Mouse (Mus musculus): ENCODE results near the gene Sh3d21. TPM values are rescaled to one million over a fixed set of nuclear protein-coding genes. Genes with fewer than 3 reads are reported as not detected.
A peak's percentile ranks its signal among the peaks of the same experiment; 100 is the strongest.

Sh3d21 gene
- polyA plus RNA-seq, 1 experiment from 2014 or later = 7.9 TPM

DNA sequence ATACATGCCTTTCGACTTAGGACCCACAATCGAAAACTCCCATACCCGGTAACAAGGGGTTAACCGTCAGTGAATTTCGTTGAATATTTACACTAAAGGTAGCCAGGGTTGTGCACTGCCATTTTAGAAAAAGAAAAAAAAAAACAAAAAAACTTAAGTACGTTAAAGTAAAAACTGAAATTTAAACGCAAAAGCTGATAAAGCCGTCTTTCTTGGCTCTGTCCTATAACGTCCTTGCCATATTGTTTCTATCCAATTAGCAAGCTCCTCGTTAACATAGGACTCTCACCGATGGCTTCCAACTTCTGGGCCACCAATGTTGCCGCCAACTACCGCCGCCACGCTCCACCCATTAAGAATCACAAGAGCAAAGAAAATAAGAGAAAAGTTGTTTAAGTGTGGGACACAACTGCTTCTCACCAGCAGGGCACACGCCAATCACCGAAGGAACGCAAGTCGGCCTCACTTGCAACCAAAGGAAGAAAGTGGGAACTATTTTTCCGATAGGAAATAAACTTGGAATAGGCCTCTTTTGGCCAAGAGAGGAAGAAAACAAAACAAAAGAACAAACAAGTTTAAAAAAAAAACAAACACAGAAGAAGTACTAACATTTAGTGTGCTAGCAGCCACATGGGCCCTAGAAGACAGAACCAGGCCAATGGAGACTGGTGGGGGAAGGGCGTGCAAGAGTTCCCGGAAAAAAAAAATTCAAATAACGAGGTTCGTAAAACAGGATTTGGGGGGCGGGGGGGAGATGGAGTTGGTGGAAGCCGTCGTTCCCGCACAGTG, 38.4 kb upstream of the Sh3d21 start:
- no peaks in the 10 kb centered on the region for H3K9me3 ChIP-seq (ENCODE audit: control insufficient read depth, low read length)
- ATAC-seq (replicated peaks; ENCODE audit: low FRiP score, low TSS enrichment, low read depth) (no peak), DNase-seq (ENCODE audit: low spot score) (peak; percentile 78)
- peak overlapping the region; percentile 92 for H3K4me3 ChIP-seq (ENCODE audit: low read depth, low read length)
- H3K4me1 ChIP-seq (replicated peaks; ENCODE audit: control insufficient read depth, insufficient read depth, low read length) = peaks cover 31% of the 10 kb centered on the region
- peaks cover 4% of the 10 kb centered on the region; the same call in 1 of the 2 replicates for H3K36me3 ChIP-seq (ENCODE audit: control insufficient read depth, insufficient read depth, low read length)
- H3K27me3 ChIP-seq (replicated peaks; ENCODE audit: control insufficient read depth, insufficient read depth, low read length) = no peaks in the 10 kb centered on the region
- peak overlapping the region; percentile 86 for H3K9ac ChIP-seq (ENCODE audit: low read length)
- peak overlapping the region; percentile 88 for H3K4me2 ChIP-seq (ENCODE audit: low read length)
- WGBS = under 1% methylated on average over 28 of the region's 28 CpGs
- H3K27ac ChIP-seq (ENCODE audit: low read depth) = peak overlapping the region; percentile 98

DNA sequence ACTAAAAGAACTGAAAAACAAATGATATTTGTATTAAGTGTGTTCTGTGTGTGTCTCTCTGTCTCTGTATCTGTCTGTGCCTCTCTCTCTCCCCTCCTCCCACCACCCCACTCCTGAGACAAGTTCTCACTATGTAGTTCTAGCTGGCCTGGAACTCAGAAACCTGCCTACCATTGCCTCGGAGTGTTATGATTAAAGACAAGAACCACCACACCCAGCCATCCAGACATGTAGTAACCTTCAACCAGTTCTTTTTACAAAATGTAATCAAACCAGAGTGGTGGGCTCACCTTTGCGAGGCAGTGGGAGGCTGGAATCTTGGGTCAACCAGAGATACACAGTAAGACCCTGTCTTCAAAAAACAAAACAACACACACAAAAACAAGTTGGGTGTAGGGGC, 37.4 kb upstream of the Sh3d21 start:
- DNase-seq (ENCODE audit: low spot score) (no peak), ATAC-seq (replicated peaks; ENCODE audit: low FRiP score, low TSS enrichment, low read depth) (no peak)
- Histone ChIP-seq H3K9ac (ENCODE audit: low read length) (peak overlapping the region; percentile 86), H3K4me1 (replicated peaks; ENCODE audit: control insufficient read depth, insufficient read depth, low read length) (peaks cover 31% of the 10 kb centered on the region), H3K36me3 (ENCODE audit: control insufficient read depth, insufficient read depth, low read length) (peaks cover 4% of the 10 kb centered on the region; the same call in 1 of the 2 replicates), H3K9me3 (ENCODE audit: control insufficient read depth, low read length) (no peaks in the 10 kb centered on the region), H3K4me2 (ENCODE audit: low read length) (peak overlapping the region; percentile 88), H3K27ac (ENCODE audit: low read depth) (no peak overlapping the region), H3K4me3 (ENCODE audit: low read depth, low read length) (peak overlapping the region; percentile 92), H3K27me3 (replicated peaks; ENCODE audit: control insufficient read depth, insufficient read depth, low read length) (no peaks in the 10 kb centered on the region)
- 21% methylated on average over 2 of the region's 2 CpGs for WGBS

DNA sequence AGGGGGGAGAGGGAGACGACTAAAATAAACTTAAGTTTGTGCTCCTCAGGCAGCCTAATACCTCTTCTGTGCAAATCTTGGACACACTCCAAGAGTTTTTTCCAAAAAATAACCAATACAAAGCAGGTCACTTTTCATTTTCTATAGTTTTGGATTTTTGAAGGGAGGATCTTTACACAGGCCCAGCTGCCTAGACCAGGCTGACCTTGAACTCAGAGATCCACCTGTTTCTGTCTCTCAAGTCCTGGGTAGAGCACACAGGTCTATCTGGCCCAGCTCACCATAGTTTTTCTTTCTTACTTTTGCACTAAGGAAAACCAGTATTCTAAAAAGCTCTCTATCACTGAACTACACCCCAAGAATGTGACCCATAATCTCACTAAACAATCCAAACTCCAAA, 36.7 kb upstream of the Sh3d21 start:
- DNase-seq (ENCODE audit: low spot score) (no peak), ATAC-seq (replicated peaks; ENCODE audit: low FRiP score, low TSS enrichment, low read depth) (no peak)
- H3K36me3 ChIP-seq (ENCODE audit: control insufficient read depth, insufficient read depth, low read length) = peaks cover 4% of the 10 kb centered on the region; the same call in 1 of the 2 replicates
- H3K4me3 ChIP-seq (ENCODE audit: low read depth, low read length) = peak overlapping the region; percentile 92; the same call in 1 of the 2 replicates
- no peak overlapping the region for H3K27ac ChIP-seq (ENCODE audit: low read depth)
- peaks cover 31% of the 10 kb centered on the region for H3K4me1 ChIP-seq (replicated peaks; ENCODE audit: control insufficient read depth, insufficient read depth, low read length)
- peak overlapping the region; percentile 88 for H3K4me2 ChIP-seq (ENCODE audit: low read length)
- 29% methylated on average over 1 of the region's 1 CpGs for WGBS
- H3K9ac ChIP-seq (ENCODE audit: low read length) = peak overlapping the region; percentile 16; the same call in 1 of the 2 replicates
- H3K27me3 ChIP-seq (replicated peaks; ENCODE audit: control insufficient read depth, insufficient read depth, low read length) = no peaks in the 10 kb centered on the region
- H3K9me3 ChIP-seq (ENCODE audit: control insufficient read depth, low read length) = no peaks in the 10 kb centered on the region

DNA sequence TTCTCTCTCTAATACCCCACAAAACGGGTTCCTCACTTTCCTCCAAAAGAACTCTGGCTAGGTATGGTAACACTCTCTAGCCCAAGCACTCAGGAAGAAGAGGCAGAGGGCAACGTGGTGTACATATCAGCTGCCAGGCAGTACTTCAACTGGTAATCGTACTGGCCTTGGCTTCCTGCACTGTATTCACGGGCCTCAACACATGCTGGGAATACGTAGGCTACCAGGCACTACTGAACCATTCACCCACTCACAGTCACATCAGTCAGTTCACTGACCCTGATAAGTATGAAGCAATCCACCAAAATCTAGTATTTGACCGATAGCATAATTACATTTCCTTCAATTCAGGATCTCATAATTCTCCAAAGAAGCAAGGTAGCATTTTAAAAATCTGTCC, 36.3 kb upstream of the Sh3d21 start:
- Histone ChIP-seq H3K9me3 (ENCODE audit: control insufficient read depth, low read length) (no peaks in the 10 kb centered on the region), H3K4me1 (replicated peaks; ENCODE audit: control insufficient read depth, insufficient read depth, low read length) (peaks cover 31% of the 10 kb centered on the region), H3K4me3 (ENCODE audit: low read depth, low read length) (no peak overlapping the region), H3K27ac (ENCODE audit: low read depth) (no peak overlapping the region), H3K4me2 (ENCODE audit: low read length) (peak overlapping the region; percentile 88), H3K9ac (ENCODE audit: low read length) (no peak overlapping the region), H3K27me3 (replicated peaks; ENCODE audit: control insufficient read depth, insufficient read depth, low read length) (no peaks in the 10 kb centered on the region), H3K36me3 (ENCODE audit: control insufficient read depth, insufficient read depth, low read length) (peaks cover 5% of the 10 kb centered on the region)
- 79% methylated on average over 6 of the region's 6 CpGs for WGBS
- DNase-seq (ENCODE audit: low spot score) (no peak), ATAC-seq (replicated peaks; ENCODE audit: low FRiP score, low TSS enrichment, low read depth) (no peak)

DNA sequence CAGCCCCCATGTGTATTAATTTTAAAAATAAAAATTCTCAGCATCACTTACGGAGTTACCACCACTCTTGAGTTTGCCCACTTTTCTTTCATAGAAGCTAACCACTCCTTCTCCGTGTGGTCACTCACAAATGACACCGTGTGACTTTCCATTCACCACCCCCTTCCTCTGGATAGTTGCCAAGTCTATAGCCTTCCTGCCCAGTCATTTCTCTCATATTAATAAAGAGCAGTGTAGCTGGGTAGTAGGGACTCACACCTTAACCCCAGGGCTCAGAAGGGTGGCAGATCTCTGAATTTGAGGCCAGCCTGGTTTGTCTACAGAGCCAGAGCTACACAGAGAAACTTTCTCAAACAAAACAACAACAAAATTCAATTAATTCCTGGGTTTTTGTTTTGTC, 34.2 kb upstream of the Sh3d21 start:
- Histone ChIP-seq H3K9ac (ENCODE audit: low read length) (no peak overlapping the region), H3K27ac (ENCODE audit: low read depth) (no peak overlapping the region), H3K4me2 (ENCODE audit: low read length) (no peak overlapping the region), H3K4me3 (ENCODE audit: low read depth, low read length) (no peak overlapping the region), H3K4me1 (replicated peaks; ENCODE audit: control insufficient read depth, insufficient read depth, low read length) (peaks cover 26% of the 10 kb centered on the region), H3K9me3 (ENCODE audit: control insufficient read depth, low read length) (no peaks in the 10 kb centered on the region), H3K36me3 (ENCODE audit: control insufficient read depth, insufficient read depth, low read length) (peaks cover 25% of the 10 kb centered on the region), H3K27me3 (replicated peaks; ENCODE audit: control insufficient read depth, insufficient read depth, low read length) (no peaks in the 10 kb centered on the region)
- WGBS = 69% methylated on average over 3 of the region's 3 CpGs
- ATAC-seq (replicated peaks; ENCODE audit: low FRiP score, low TSS enrichment, low read depth) = no peak
- DNase-seq (ENCODE audit: low spot score) = no peak

DNA sequence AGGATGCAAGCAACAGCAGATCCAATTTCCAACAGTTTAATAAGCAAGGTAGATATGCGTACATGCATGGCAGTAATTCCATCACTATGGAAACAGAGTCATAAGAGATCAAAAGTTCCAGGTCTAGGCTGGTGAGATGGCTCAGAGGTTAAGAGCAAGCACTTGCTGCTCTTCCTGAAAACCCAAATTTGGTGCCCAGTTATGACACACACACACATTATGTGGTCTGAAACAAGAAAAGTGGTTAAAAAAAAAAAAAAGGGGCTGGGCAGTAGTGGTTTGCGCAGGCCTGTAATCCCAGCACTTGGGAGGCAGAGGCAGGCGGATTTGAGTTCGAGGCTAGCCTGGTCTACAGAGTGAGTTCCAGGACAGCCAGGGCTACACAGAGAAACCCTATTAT, 31.6 kb upstream of the Sh3d21 start:
- Histone ChIP-seq H3K4me3 (ENCODE audit: low read depth, low read length) (no peak overlapping the region), H3K27ac (ENCODE audit: low read depth) (no peak overlapping the region), H3K36me3 (ENCODE audit: control insufficient read depth, insufficient read depth, low read length) (peaks cover 47% of the 10 kb centered on the region), H3K4me2 (ENCODE audit: low read length) (no peak overlapping the region), H3K9me3 (ENCODE audit: control insufficient read depth, low read length) (no peaks in the 10 kb centered on the region), H3K4me1 (replicated peaks; ENCODE audit: control insufficient read depth, insufficient read depth, low read length) (peaks cover 15% of the 10 kb centered on the region), H3K9ac (ENCODE audit: low read length) (no peak overlapping the region), H3K27me3 (replicated peaks; ENCODE audit: control insufficient read depth, insufficient read depth, low read length) (no peaks in the 10 kb centered on the region)
- 92% methylated on average over 4 of the region's 4 CpGs for WGBS
- ATAC-seq (replicated peaks; ENCODE audit: low FRiP score, low TSS enrichment, low read depth) (no peak), DNase-seq (ENCODE audit: low spot score) (no peak)

DNA sequence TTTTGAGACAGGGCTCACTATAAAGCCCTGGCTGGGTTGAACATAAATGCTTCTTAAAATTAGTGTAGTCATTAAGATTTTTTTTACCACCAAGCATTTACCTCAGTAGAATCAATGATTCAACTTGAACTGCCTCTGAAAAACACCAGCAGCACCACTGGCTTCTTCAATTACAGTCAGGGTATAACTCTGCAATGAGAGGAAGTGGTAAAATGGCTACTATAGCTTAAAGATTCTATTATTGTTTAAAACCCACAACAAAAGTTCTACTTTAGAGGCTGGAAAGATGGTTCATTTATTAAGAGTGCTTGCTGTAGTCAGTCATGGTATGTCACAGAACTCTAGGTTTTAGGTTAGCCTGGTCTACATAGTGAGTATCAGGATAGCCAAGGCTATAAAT, 30.9 kb upstream of the Sh3d21 start:
- no peak for ATAC-seq (replicated peaks; ENCODE audit: low FRiP score, low TSS enrichment, low read depth)
- H3K36me3 ChIP-seq (ENCODE audit: control insufficient read depth, insufficient read depth, low read length) = peaks cover 48% of the 10 kb centered on the region

DNA sequence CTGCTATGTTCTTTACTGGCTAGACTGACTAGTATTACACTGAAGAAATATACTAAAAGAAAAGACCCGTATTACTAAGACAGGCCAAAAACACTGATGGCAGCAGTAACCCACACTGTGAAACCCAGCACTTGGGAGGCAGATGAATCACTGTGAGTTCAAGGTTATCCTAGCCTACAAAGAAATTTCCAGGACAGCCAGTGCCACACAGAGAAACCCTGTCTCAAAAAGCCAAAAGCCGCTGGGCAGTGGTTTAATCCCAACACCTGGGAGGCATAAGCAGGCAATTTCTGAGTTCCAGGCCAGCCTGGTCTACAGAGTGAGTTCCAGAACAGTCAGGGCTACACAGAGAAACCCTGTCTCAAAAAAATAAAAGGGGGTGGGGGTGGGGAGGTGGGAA, 27.3 kb upstream of the Sh3d21 start:
- Histone ChIP-seq H3K9ac (ENCODE audit: low read length) (no peak overlapping the region), H3K36me3 (ENCODE audit: control insufficient read depth, insufficient read depth, low read length) (peaks cover 65% of the 10 kb centered on the region), H3K4me1 (replicated peaks; ENCODE audit: control insufficient read depth, insufficient read depth, low read length) (no peaks in the 10 kb centered on the region), H3K27ac (ENCODE audit: low read depth) (no peak overlapping the region), H3K4me2 (ENCODE audit: low read length) (no peak overlapping the region), H3K9me3 (ENCODE audit: control insufficient read depth, low read length) (no peaks in the 10 kb centered on the region), H3K27me3 (replicated peaks; ENCODE audit: control insufficient read depth, insufficient read depth, low read length) (no peaks in the 10 kb centered on the region), H3K4me3 (ENCODE audit: low read depth, low read length) (no peak overlapping the region)
- no peak for ATAC-seq (replicated peaks; ENCODE audit: low FRiP score, low TSS enrichment, low read depth)
- DNase-seq (ENCODE audit: low spot score) = no peak
- 86% methylated on average over 2 of the region's 2 CpGs for WGBS

More for the DNA sequence above, 30.9 kb upstream of the Sh3d21 start:
- no peak overlapping the region for H3K4me3 ChIP-seq (ENCODE audit: low read depth, low read length)
- no peaks in the 10 kb centered on the region for H3K27me3 ChIP-seq (replicated peaks; ENCODE audit: control insufficient read depth, insufficient read depth, low read length)
- DNase-seq (ENCODE audit: low spot score) = no peak
- no peaks in the 10 kb centered on the region for H3K9me3 ChIP-seq (ENCODE audit: control insufficient read depth, low read length)
- no peak overlapping the region for H3K4me2 ChIP-seq (ENCODE audit: low read length)
- no peak overlapping the region for H3K9ac ChIP-seq (ENCODE audit: low read length)
- peaks cover 8% of the 10 kb centered on the region; the same call in 1 of the 2 replicates for H3K4me1 ChIP-seq (replicated peaks; ENCODE audit: control insufficient read depth, insufficient read depth, low read length)
- no peak overlapping the region for H3K27ac ChIP-seq (ENCODE audit: low read depth)

DNA sequence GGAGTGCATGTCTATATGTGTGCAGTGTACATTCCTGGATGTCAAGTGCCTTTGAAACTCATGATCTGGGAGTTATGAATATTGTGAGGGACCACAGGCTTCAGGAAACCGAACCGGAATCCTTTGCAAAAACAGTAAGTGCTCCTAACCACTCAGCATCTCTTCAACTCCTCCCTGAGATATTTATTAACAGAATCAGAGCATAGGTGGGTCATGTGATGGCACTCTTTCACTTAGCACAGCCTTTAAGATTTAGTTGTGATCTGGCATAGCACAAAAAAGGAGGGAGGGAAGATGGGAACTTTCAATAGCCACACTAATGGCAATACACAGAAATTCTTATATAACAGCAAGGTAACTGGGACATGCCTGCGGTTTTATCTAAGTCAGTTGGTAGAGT, 23.8 kb upstream of the Sh3d21 start:
- Histone ChIP-seq H3K27ac (ENCODE audit: low read depth) (no peak overlapping the region), H3K9me3 (ENCODE audit: control insufficient read depth, low read length) (no peaks in the 10 kb centered on the region), H3K4me2 (ENCODE audit: low read length) (no peak overlapping the region), H3K36me3 (ENCODE audit: control insufficient read depth, insufficient read depth, low read length) (peaks cover 69% of the 10 kb centered on the region), H3K4me1 (replicated peaks; ENCODE audit: control insufficient read depth, insufficient read depth, low read length) (no peaks in the 10 kb centered on the region), H3K27me3 (replicated peaks; ENCODE audit: control insufficient read depth, insufficient read depth, low read length) (no peaks in the 10 kb centered on the region), H3K9ac (ENCODE audit: low read length) (no peak overlapping the region), H3K4me3 (ENCODE audit: low read depth, low read length) (no peak overlapping the region)
- ATAC-seq (replicated peaks; ENCODE audit: low FRiP score, low TSS enrichment, low read depth) (no peak), DNase-seq (ENCODE audit: low spot score) (no peak)
- WGBS = 85% methylated on average over 3 of the region's 3 CpGs

Measured in intestine, embryonic 14.5 days (tissue).